Mouse (Mus musculus) fibroblast of lung, adult 2 months (primary cell): ENCODE data around the gene Eefsec.

Source experiments
- DNase-seq: peaks from one replicate; pipeline ENCODE4 v3.0.0-alpha.2; 2011; ENCODE audit warnings: low read depth

Gene Eefsec

DNA sequence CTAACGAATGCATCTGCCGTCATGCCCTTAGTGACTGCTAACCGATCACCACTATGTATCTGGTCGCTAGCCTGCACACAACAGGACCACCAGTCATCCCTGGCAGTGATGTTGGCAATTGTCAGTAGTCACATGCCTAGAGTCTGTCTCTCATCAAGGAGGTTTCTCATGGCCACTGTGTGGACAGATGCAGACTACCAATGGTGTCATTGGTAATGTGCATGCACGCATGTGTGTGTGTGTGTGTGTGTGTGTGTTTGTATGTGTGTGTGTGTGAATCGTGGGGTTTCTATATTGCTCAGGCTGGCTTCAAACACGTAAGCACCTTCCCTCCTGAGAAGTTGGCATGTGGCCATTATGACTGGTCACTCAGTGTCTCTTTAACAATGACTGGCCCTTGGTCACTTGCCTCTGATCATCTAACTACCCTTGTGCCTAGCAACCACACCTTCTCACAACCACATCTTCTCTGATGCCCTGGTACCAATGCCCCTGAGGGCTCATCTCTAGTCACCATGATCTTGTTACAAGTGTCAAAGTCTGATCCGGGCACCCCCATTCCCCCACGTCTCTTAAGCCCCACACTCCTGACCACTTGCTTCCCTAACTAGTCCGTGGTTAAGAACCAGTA, 238.8 kb downstream of the Eefsec start:
- DNase-seq = no peak
